ENCODE assay signal across 8 mouse cellular contexts in the genomic region with DNA sequence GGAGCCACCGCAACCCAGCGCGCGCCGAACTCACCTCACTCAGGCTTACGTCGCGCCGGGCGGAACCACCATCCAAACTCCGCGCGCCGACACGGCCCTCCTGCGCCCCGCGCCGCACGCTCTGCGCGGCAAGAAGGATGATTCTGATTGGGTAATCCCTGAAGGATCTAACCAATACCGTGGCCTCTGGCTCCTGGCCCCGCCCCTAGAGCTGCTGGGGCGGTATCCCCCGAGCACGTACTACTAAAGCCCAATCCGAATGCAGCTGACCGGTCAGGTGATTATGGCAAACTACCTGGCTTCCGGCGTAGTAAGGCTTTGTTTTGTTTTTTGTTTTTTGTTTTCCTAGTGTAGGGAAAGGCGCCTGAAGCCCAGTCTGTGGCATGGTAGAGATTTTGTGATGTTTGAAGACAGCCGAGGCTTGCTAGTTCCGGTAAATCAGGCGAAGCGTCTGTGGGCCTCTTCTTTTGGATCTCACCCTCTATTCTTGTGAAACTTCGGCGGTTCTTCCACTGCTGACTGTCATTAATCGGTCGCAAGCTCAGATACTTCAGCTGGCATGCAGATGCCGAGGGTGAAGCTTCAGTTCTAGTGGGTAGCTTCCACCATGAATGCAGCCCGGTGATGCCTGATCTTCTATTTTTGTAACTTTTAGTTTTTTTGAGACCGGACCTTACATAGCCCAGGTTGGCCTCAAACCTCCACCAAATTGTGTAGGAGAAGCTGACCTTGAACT. TPM values are rescaled to one million over a fixed set of nuclear protein-coding genes. Genes with fewer than 3 reads are reported as not detected.
DNase-seq lines count a peak whose midpoint lies in the region; ATAC-seq and TF ChIP-seq lines count a peak whose summit lies in the region.

A gene (minus strand): TSS at position 111 of the 736 bp plus-strand sequence.

- peak; percentile 100 for ATAC-seq in cerebellum, adult (ENCODE audit: insufficient number of reproducible peaks, low FRiP score, low TSS enrichment)
- peak; percentile 100 for ATAC-seq in forebrain, embryonic 13.5 days
- ATAC-seq in liver, postnatal 0 days: peak; percentile 99
- peak; percentile 100 for ATAC-seq in neural tube, embryonic 14.5 days (ENCODE audit: low read depth)

- no peak for TF ChIP-seq POLR2A in ES-Bruce4 (IDR thresholded peaks at IDR 0.05; ENCODE audit: insufficient read depth, low read length)

- peak within 1 kb of the TSS; percentile 97 for H3K4me2 ChIP-seq in forebrain, embryonic 13.5 days
- peak within 1 kb of the TSS; percentile 91 for H3K4me2 ChIP-seq in liver, postnatal 0 days (ENCODE audit: low read depth, low read length)
- H3K4me2 ChIP-seq in neural tube, embryonic 14.5 days (ENCODE audit: low read depth, low read length): peak within 1 kb of the TSS; percentile 89

- no peaks in the 10 kb centered on the region for H3K9me3 ChIP-seq in ES-Bruce4 (replicated peaks; ENCODE audit: control insufficient read depth, insufficient read depth, low read length, poor library complexity, severe bottlenecking)
- H3K9me3 ChIP-seq in forebrain, embryonic 13.5 days (replicated peaks): no peaks in the 10 kb centered on the region
- no peaks in the 10 kb centered on the region for H3K9me3 ChIP-seq in liver, postnatal 0 days (ENCODE audit: low read length)
- no peaks in the 10 kb centered on the region for H3K9me3 ChIP-seq in neural tube, embryonic 14.5 days (ENCODE audit: control insufficient read depth, low read length)

- H3K27ac ChIP-seq in ES-Bruce4 (ENCODE audit: insufficient read depth, low read length): peak within 1 kb of the TSS; percentile 37
- H3K27ac ChIP-seq in forebrain, embryonic 13.5 days: peak within 1 kb of the TSS; percentile 87
- H3K27ac ChIP-seq in liver, postnatal 0 days (ENCODE audit: low read depth): peak within 1 kb of the TSS; percentile 96
- H3K27ac ChIP-seq in neural tube, embryonic 14.5 days (ENCODE audit: low read depth, low read length): peak within 1 kb of the TSS; percentile 83

- DNase-seq in heart, postnatal 10 days: peak; percentile 97 to 98
- peak; percentile 89 for DNase-seq in large intestine, adult 2 months (ENCODE audit: low read depth, low spot score)
- DNase-seq in liver, postnatal 0 days: peak; percentile 97
- DNase-seq in testis, postnatal 10 days (ENCODE audit: low spot score): peak; percentile 98

- peak within 1 kb of the TSS; percentile 84 for H3K9ac ChIP-seq in ES-Bruce4 (ENCODE audit: low read depth, poor library complexity, severe bottlenecking)
- H3K9ac ChIP-seq in forebrain, embryonic 13.5 days: peak within 1 kb of the TSS; percentile 85
- peak within 1 kb of the TSS; percentile 83 for H3K9ac ChIP-seq in liver, postnatal 0 days (replicated peaks)
- H3K9ac ChIP-seq in neural tube, embryonic 14.5 days (replicated peaks; ENCODE audit: low read depth, low read length): peak within 1 kb of the TSS; percentile 58

- TF ChIP-seq EP300 in ES-Bruce4 (IDR thresholded peaks at IDR 0.05; ENCODE audit: insufficient read depth, low read depth, low read length): no peak
- peak; percentile 32; the same call in 1 of the 2 replicates for TF ChIP-seq EP300 in liver, postnatal 0 days (IDR thresholded peaks at IDR 0.05; ENCODE audit: low read depth)

- intact Hi-C loops in heart, postnatal 10 days (cut with DNase I): no loop called here

- under 1% methylated on average over 43 of the region's 43 CpGs for WGBS in forebrain, embryonic 13.5 days
- WGBS in large intestine, adult 2 months: under 1% methylated on average over 43 of the region's 43 CpGs
- WGBS in liver, postnatal 0 days (ENCODE audit: insufficient replicate concordance): under 1% methylated on average over 43 of the region's 43 CpGs
- under 1% methylated on average over 43 of the region's 43 CpGs for WGBS in neural tube, embryonic 14.5 days

- no peaks in the 10 kb centered on the region for H3K36me3 ChIP-seq in ES-Bruce4 (ENCODE audit: control insufficient read depth, insufficient read depth, low read length, poor library complexity, severe bottlenecking)
- H3K36me3 ChIP-seq in forebrain, embryonic 13.5 days (ENCODE audit: poor library complexity, severe bottlenecking): no peaks in the 10 kb centered on the region
- H3K36me3 ChIP-seq in liver, postnatal 0 days (replicated peaks; ENCODE audit: insufficient read depth, low read length): no peaks in the 10 kb centered on the region
- H3K36me3 ChIP-seq in neural tube, embryonic 14.5 days (ENCODE audit: control insufficient read depth, insufficient read depth, low read length): no peaks in the 10 kb centered on the region

- TF ChIP-seq CTCF in ES-Bruce4 (IDR thresholded peaks at IDR 0.05; ENCODE audit: low read depth, low read length): no peak
- no peak for TF ChIP-seq CTCF in liver, postnatal 0 days (IDR thresholded peaks at IDR 0.05; ENCODE audit: low read depth)

- H3K4me1 ChIP-seq in ES-Bruce4 (ENCODE audit: control insufficient read depth, insufficient read depth, low read length): peaks cover 4% of the 10 kb centered on the region
- H3K4me1 ChIP-seq in forebrain, embryonic 13.5 days: peaks cover 15% of the 10 kb centered on the region
- H3K4me1 ChIP-seq in liver, postnatal 0 days (ENCODE audit: insufficient read depth): peaks cover 17% of the 10 kb centered on the region
- H3K4me1 ChIP-seq in neural tube, embryonic 14.5 days (ENCODE audit: control insufficient read depth, insufficient read depth, low read length): no peaks in the 10 kb centered on the region

- no peaks in the 10 kb centered on the region for H3K27me3 ChIP-seq in ES-Bruce4 (ENCODE audit: control insufficient read depth, insufficient read depth, low read length, poor library complexity, severe bottlenecking)
- peaks cover 6% of the 10 kb centered on the region; the same call in 1 of the 2 replicates for H3K27me3 ChIP-seq in forebrain, embryonic 13.5 days
- no peaks in the 10 kb centered on the region for H3K27me3 ChIP-seq in liver, postnatal 0 days (ENCODE audit: insufficient read depth, low read length)
- no peaks in the 10 kb centered on the region for H3K27me3 ChIP-seq in neural tube, embryonic 14.5 days (ENCODE audit: control insufficient read depth, insufficient read depth, low read length)

- H3K4me3 ChIP-seq in ES-Bruce4 (ENCODE audit: low read depth, low read length): peak within 1 kb of the TSS; percentile 96
- H3K4me3 ChIP-seq in forebrain, embryonic 13.5 days: peak within 1 kb of the TSS; percentile 75
- H3K4me3 ChIP-seq in liver, postnatal 0 days (ENCODE audit: low read depth, low read length): peak within 1 kb of the TSS; percentile 74
- peak within 1 kb of the TSS; percentile 55 for H3K4me3 ChIP-seq in neural tube, embryonic 14.5 days (ENCODE audit: low read depth, low read length)

RNA-seq across cellular contexts. Expression of the gene that starts here (rescaled TPM):
- 107 and 139 TPM in 2 replicates for polyA plus RNA-seq in ES-Bruce4 (2011; ENCODE audit: insufficient read depth, insufficient read length, low read depth, missing spikeins)
- polyA plus RNA-seq in forebrain, embryonic 13.5 days (2015; fragmentation: Nextera tagmentation; extraction: Ambion mirVana): 23.7 and 26.6 TPM in 2 replicates
- total RNA-seq in heart, postnatal 10 days (2021): 1 to 10 TPM; 5.6 to 7.5 TPM
- 0.98 and 1.3 TPM in 2 replicates for polyA plus RNA-seq in large intestine, adult 2 months (2012; rRNA removed)
- polyA plus RNA-seq in liver, postnatal 0 days (2015; fragmentation: Nextera tagmentation; extraction: Ambion mirVana): 8.1 and 11.8 TPM in 2 replicates
- polyA plus RNA-seq in neural tube, embryonic 14.5 days (2014; fragmentation: Nextera tagmentation; extraction: Ambion mirVana): 10.2 and 11.2 TPM in 2 replicates

Comparison
In these comparisons a context has a peak if more than half of its experiments do, and no peak if none do; other contexts are left out.
1. Peak in every context shown above with its lines: DNase-seq, ATAC-seq, H3K4me3 ChIP-seq and H3K27ac ChIP-seq.
2. H3K27ac ChIP-seq: peak in every context shown above with its lines; median percentile 96 in liver, postnatal 0 days; 87 in forebrain, embryonic 13.5 days; 83 in neural tube, embryonic 14.5 days; 37 in ES-Bruce4.